Mouse (Mus musculus) fat pad, adult 2 months (tissue): ENCODE measurements around the gene Fam166b.

Experiments
- DNase-seq: peaks from one replicate; pipeline ENCODE4 v3.0.0-alpha.2; 2011; ENCODE audit warnings: low read depth, low spot score; ENCODE audit errors: extremely low read depth

The Fam166b gene

GRCm38 (mm10) chr4:43431690-43432089 is 2.8 kb upstream of the Fam166b start:
- DNase-seq: no peak

- DNase-seq: no peak
Observed at GRCm38 (mm10) chr4:43428180-43428861, 613 bp downstream of the Fam166b start.

GRCm38 (mm10) chr4:43427501-43428179 is 1.3 kb downstream of the Fam166b start:
- DNase-seq: no peak

GRCm38 (mm10) chr4:43426487-43426886 is 2.4 kb downstream of the Fam166b start:
- no peak for DNase-seq

- DNase-seq: no peak
Observed at GRCm38 (mm10) chr4:43425648-43426380, 3.1 kb downstream of the Fam166b start.

GRCm38 (mm10) chr4:43425197-43425596 is 3.7 kb downstream of the Fam166b start:
- DNase-seq: no peak

- no peak for DNase-seq
Observed at GRCm38 (mm10) chr4:43424072-43424471, 4.9 kb downstream of the Fam166b start.

- DNase-seq: no peak
Observed at GRCm38 (mm10) chr4:43423267-43423934, 5.5 kb downstream of the Fam166b start.

GRCm38 (mm10) chr4:43421632-43422240 is 7.2 kb downstream of the Fam166b start:
- DNase-seq: no peak

GRCm38 (mm10) chr4:43420305-43420704 is 8.6 kb downstream of the Fam166b start:
- DNase-seq: no peak

GRCm38 (mm10) chr4:43419801-43420281 is 9.1 kb downstream of the Fam166b start:
- DNase-seq: peak; percentile 72

- peak; percentile 68 for DNase-seq
Observed at GRCm38 (mm10) chr4:43418973-43419656, 9.8 kb downstream of the Fam166b start.

GRCm38 (mm10) chr4:43418450-43418849 is 10.5 kb downstream of the Fam166b start:
- no peak for DNase-seq

GRCm38 (mm10) chr4:43417269-43418062 is 11.5 kb downstream of the Fam166b start:
- no peak for DNase-seq

GRCm38 (mm10) chr4:43416071-43416490 is 12.9 kb downstream of the Fam166b start:
- no peak for DNase-seq

GRCm38 (mm10) chr4:43415221-43416070 is 13.5 kb downstream of the Fam166b start:
- no peak for DNase-seq

- DNase-seq: no peak
Observed at GRCm38 (mm10) chr4:43414761-43415160, 14.2 kb downstream of the Fam166b start.
